ENCODE assay signal across 11 mouse cellular contexts in the genomic region with DNA sequence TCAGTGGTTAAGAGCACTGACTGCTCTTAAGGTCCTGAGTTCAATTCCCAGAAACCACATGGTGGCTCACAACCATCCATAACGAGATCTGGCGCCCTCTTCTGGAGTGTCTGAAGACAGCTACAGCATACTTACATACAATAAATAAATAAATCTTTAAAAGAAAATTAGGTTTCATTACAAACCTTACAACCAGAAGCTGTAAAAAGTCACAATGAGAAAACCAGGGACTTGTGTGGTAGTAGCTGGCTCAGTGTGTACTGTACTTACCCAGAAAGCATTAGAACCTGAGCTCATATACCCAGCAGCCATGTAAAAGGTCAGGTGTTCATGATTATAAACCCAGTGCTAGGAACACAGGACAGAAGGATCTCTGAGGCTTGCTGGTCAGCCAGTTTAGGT. TPM values are rescaled to one million over a fixed set of nuclear protein-coding genes. Genes with fewer than 3 reads are reported as not detected.
DNase-seq lines count a peak whose midpoint lies in the region; ATAC-seq and TF ChIP-seq lines count a peak whose summit lies in the region.
"Had no signal": no experiment of that assay in that cellular context is flagged by ENCODE, and none has a peak within 500 bp of the region (broad histone marks: within the 10 kb centered on the region; RNA-seq: fewer than 3 reads in every experiment).

No protein-coding gene starts in this region.

- H3K4me2 ChIP-seq in forebrain, embryonic 16.5 days (ENCODE audit: low read length) = no peak overlapping the region
- H3K4me2 ChIP-seq in limb, embryonic 12.5 days = peak overlapping the region; percentile 68; the same call in 1 of the 2 replicates
- peak overlapping the region; percentile 71 for H3K4me2 ChIP-seq in liver, embryonic 16.5 days (ENCODE audit: low read depth, low read length)

- peaks cover 19% of the 10 kb centered on the region for H3K4me1 ChIP-seq in forebrain, embryonic 10.5 days
- peaks cover 7% of the 10 kb centered on the region for H3K4me1 ChIP-seq in forebrain, embryonic 16.5 days (replicated peaks; ENCODE audit: control insufficient read depth, insufficient read depth, low read length)
- H3K4me1 ChIP-seq in limb, embryonic 12.5 days (replicated peaks) = peaks cover 7% of the 10 kb centered on the region
- peaks cover 13% of the 10 kb centered on the region for H3K4me1 ChIP-seq in limb, embryonic 10.5 days
- peaks cover 7% of the 10 kb centered on the region for H3K4me1 ChIP-seq in liver, embryonic 16.5 days (ENCODE audit: control insufficient read depth, low read depth, low read length)

- H3K9ac ChIP-seq in forebrain, embryonic 16.5 days (replicated peaks; ENCODE audit: low read depth, low read length) = no peak overlapping the region
- no peak overlapping the region for H3K9ac ChIP-seq in limb, embryonic 12.5 days (replicated peaks)
- peak overlapping the region; percentile 90; the same call in 1 of the 2 replicates for H3K9ac ChIP-seq in liver, embryonic 16.5 days (ENCODE audit: low read depth, low read length)

- no peak for ATAC-seq in forebrain, embryonic 16.5 days
- ATAC-seq in limb, embryonic 12.5 days (ENCODE audit: insufficient number of reproducible peaks, insufficient read depth, low FRiP score, low TSS enrichment, low read depth) = no peak
- ATAC-seq in Patski = no peak
- no peak for ATAC-seq in liver, embryonic 16.5 days (ENCODE audit: low read depth)
- ATAC-seq: hindbrain, postnatal 0 days had no signal

- peak overlapping the region; percentile 77; the same call in 1 of the 2 replicates for H3K4me3 ChIP-seq in forebrain, embryonic 10.5 days
- H3K4me3 ChIP-seq in forebrain, embryonic 16.5 days (replicated peaks; ENCODE audit: low read length) = no peak overlapping the region
- 0 out of 2 replicates have a peak overlapping the region, but pooled peaks have one; percentile 67 for H3K4me3 ChIP-seq in limb, embryonic 12.5 days (replicated peaks)
- H3K4me3 ChIP-seq in limb, embryonic 10.5 days = no peak overlapping the region
- H3K4me3 ChIP-seq in liver, embryonic 16.5 days (ENCODE audit: low read depth, low read length) = peak overlapping the region; percentile 86

- H3K27me3 ChIP-seq in forebrain, embryonic 10.5 days (ENCODE audit: poor library complexity, severe bottlenecking) = no peaks in the 10 kb centered on the region
- no peaks in the 10 kb centered on the region for H3K27me3 ChIP-seq in forebrain, embryonic 16.5 days (replicated peaks; ENCODE audit: control insufficient read depth, insufficient read depth, low read length)
- H3K27me3 ChIP-seq in limb, embryonic 12.5 days = no peaks in the 10 kb centered on the region
- H3K27me3 ChIP-seq in limb, embryonic 10.5 days (ENCODE audit: low read depth, poor library complexity, severe bottlenecking) = no peaks in the 10 kb centered on the region
- H3K27me3 ChIP-seq in Patski = no peaks in the 10 kb centered on the region
- no peaks in the 10 kb centered on the region for H3K27me3 ChIP-seq in liver, embryonic 16.5 days (ENCODE audit: control insufficient read depth, insufficient read depth, low read depth, low read length)

- H3K9me3 ChIP-seq in forebrain, embryonic 10.5 days = no peaks in the 10 kb centered on the region
- no peaks in the 10 kb centered on the region for H3K9me3 ChIP-seq in forebrain, embryonic 16.5 days (ENCODE audit: control insufficient read depth, low read length)
- H3K9me3 ChIP-seq in limb, embryonic 12.5 days = no peaks in the 10 kb centered on the region
- H3K9me3 ChIP-seq in limb, embryonic 10.5 days (replicated peaks) = no peaks in the 10 kb centered on the region
- no peaks in the 10 kb centered on the region for H3K9me3 ChIP-seq in liver, embryonic 16.5 days (replicated peaks; ENCODE audit: control insufficient read depth, low read length)

- in situ Hi-C loops in Patski (cut with MboI; ENCODE audit: low pct_unique_long_range_greater_than_20kb) = no loop called here

- no peak overlapping the region for H3K27ac ChIP-seq in forebrain, embryonic 10.5 days
- no peak overlapping the region for H3K27ac ChIP-seq in forebrain, embryonic 16.5 days (ENCODE audit: low read length)
- H3K27ac ChIP-seq in limb, embryonic 12.5 days = no peak overlapping the region
- no peak overlapping the region for H3K27ac ChIP-seq in limb, embryonic 10.5 days
- peak overlapping the region; percentile 86; the same call in 1 of the 2 replicates for H3K27ac ChIP-seq in liver, embryonic 16.5 days (ENCODE audit: low read length)
- H3K27ac ChIP-seq: hindbrain, postnatal 0 days had no signal

- WGBS in forebrain, embryonic 10.5 days = 71% methylated on average over 2 of the region's 2 CpGs
- WGBS in forebrain, embryonic 16.5 days = 76% methylated on average over 2 of the region's 2 CpGs
- 68% methylated on average over 2 of the region's 2 CpGs for WGBS in limb, embryonic 12.5 days
- WGBS in limb, embryonic 10.5 days = 71% methylated on average over 2 of the region's 2 CpGs
- whole genome bisulfite sequencing in liver, embryonic 16.5 days (ENCODE audit: insufficient replicate concordance) = 35% methylated on average over 2 of the region's 2 CpGs

- DNase-seq in forebrain, embryonic 10.5 days (ENCODE audit: extremely low spot score, low spot score) = no peak
- DNase-seq in limb, embryonic 10.5 days (ENCODE audit: low spot score) = no peak
- no peak for DNase-seq in Patski (ENCODE audit: low read depth, low spot score)
- no peak for DNase-seq in left cerebral cortex, adult 8-10 months (ENCODE audit: low spot score in 2 of 2)
- no peak for DNase-seq in adrenal gland, postnatal 10 days
- DNase-seq: adrenal gland, postnatal 14 days; lung, adult 2 months had no signal

- peak; percentile 51 for TF ChIP-seq CTCF in Patski (IDR thresholded peaks at IDR 0.05)

- POLR2A ChIA-PET in Patski (lab: Charles Lee) = interaction anchor here (2.4 kb wide), 1 partner anchor 14 kb away, joined by 13 read pairs; the partner anchor contains the start of gene Ubr3

- peaks cover 18% of the 10 kb centered on the region for H3K36me3 ChIP-seq in forebrain, embryonic 10.5 days (replicated peaks)
- H3K36me3 ChIP-seq in forebrain, embryonic 16.5 days (ENCODE audit: control insufficient read depth, insufficient read depth) = no peaks in the 10 kb centered on the region
- H3K36me3 ChIP-seq in limb, embryonic 12.5 days = peaks cover 13% of the 10 kb centered on the region; the same call in 1 of the 2 replicates
- peaks cover 19% of the 10 kb centered on the region; the same call in 1 of the 2 replicates for H3K36me3 ChIP-seq in limb, embryonic 10.5 days
- no peaks in the 10 kb centered on the region for H3K36me3 ChIP-seq in liver, embryonic 16.5 days (ENCODE audit: control insufficient read depth, insufficient read depth)

- CTCF ChIA-PET in Patski (lab: Charles Lee) = interaction anchor here (1.1 kb wide), 1 partner anchor 33 kb away, joined by 3 read pairs; no protein-coding TSS in a partner anchor

RNA-seq across cellular contexts. Expression of gene Mettl5, which starts 1.4 kb away (rescaled TPM):
- 44.4 and 48.0 TPM in 2 replicates for polyA plus RNA-seq in forebrain, embryonic 10.5 days (2016; fragmentation: Nextera tagmentation; extraction: Ambion mirVana)
- 25.2 and 27.7 TPM in 2 replicates for polyA plus RNA-seq in forebrain, embryonic 16.5 days (2015; fragmentation: Nextera tagmentation; extraction: Ambion mirVana)
- 37.6 and 40.3 TPM in 2 replicates for polyA plus RNA-seq in limb, embryonic 12.5 days (2016; fragmentation: Nextera tagmentation; extraction: Ambion mirVana)
- 44.5 and 47.3 TPM in 2 replicates for polyA plus RNA-seq in limb, embryonic 10.5 days (2016; fragmentation: Nextera tagmentation; extraction: Ambion mirVana)
- 19.6 TPM for polyA plus RNA-seq in Patski (2021)
- 23.5 and 29.7 TPM in 2 replicates for polyA plus RNA-seq in liver, embryonic 16.5 days (2015; fragmentation: Nextera tagmentation; extraction: Ambion mirVana)
- 10 to 100 TPM; 11.4 to 16.6 (median 12.9) TPM for total RNA-seq in left cerebral cortex, adult 8-10 months (2022)
- total RNA-seq in adrenal gland, postnatal 10 days (2021) = 10 to 100 TPM; 22.6 to 28.9 TPM

RNA-seq across cellular contexts. Expression of gene Ubr3, which starts 13.1 kb away (rescaled TPM):
- polyA plus RNA-seq in forebrain, embryonic 10.5 days (2016; fragmentation: Nextera tagmentation; extraction: Ambion mirVana) = 10.3 and 11.8 TPM in 2 replicates
- 15.6 and 18.2 TPM in 2 replicates for polyA plus RNA-seq in forebrain, embryonic 16.5 days (2015; fragmentation: Nextera tagmentation; extraction: Ambion mirVana)
- polyA plus RNA-seq in limb, embryonic 12.5 days (2016; fragmentation: Nextera tagmentation; extraction: Ambion mirVana) = 15.8 and 19.1 TPM in 2 replicates
- 13.6 and 13.8 TPM in 2 replicates for polyA plus RNA-seq in limb, embryonic 10.5 days (2016; fragmentation: Nextera tagmentation; extraction: Ambion mirVana)
- 39.4 TPM for polyA plus RNA-seq in Patski (2021)
- polyA plus RNA-seq in liver, embryonic 16.5 days (2015; fragmentation: Nextera tagmentation; extraction: Ambion mirVana) = 4.8 and 5.6 TPM in 2 replicates
- 100 to 1,000 TPM; 135 to 149 (median 140) TPM for total RNA-seq in left cerebral cortex, adult 8-10 months (2022)
- 10 to 100 TPM; 67.0 to 84.1 TPM for total RNA-seq in adrenal gland, postnatal 10 days (2021)

RNA-seq across cellular contexts. Expression of gene Ssb, which starts 22.6 kb away (rescaled TPM):
- 406 and 461 TPM in 2 replicates for polyA plus RNA-seq in forebrain, embryonic 10.5 days (2016; fragmentation: Nextera tagmentation; extraction: Ambion mirVana)
- polyA plus RNA-seq in forebrain, embryonic 16.5 days (2015; fragmentation: Nextera tagmentation; extraction: Ambion mirVana) = 265 and 292 TPM in 2 replicates
- 365 and 413 TPM in 2 replicates for polyA plus RNA-seq in limb, embryonic 12.5 days (2016; fragmentation: Nextera tagmentation; extraction: Ambion mirVana)
- polyA plus RNA-seq in limb, embryonic 10.5 days (2016; fragmentation: Nextera tagmentation; extraction: Ambion mirVana) = 322 and 347 TPM in 2 replicates
- 226 TPM for polyA plus RNA-seq in Patski (2021)
- polyA plus RNA-seq in liver, embryonic 16.5 days (2015; fragmentation: Nextera tagmentation; extraction: Ambion mirVana) = 103 and 116 TPM in 2 replicates
- total RNA-seq in left cerebral cortex, adult 8-10 months (2022) = 100 to 1,000 TPM; 127 to 138 (median 132) TPM
- total RNA-seq in adrenal gland, postnatal 10 days (2021) = 100 to 1,000 TPM; 151 to 160 TPM

Comparison
In these comparisons a context has a peak if more than half of its experiments do, and no peak if none do; other contexts are left out.
1. H3K4me3 ChIP-seq: peak in forebrain, embryonic 10.5 days (single experiment), limb, embryonic 12.5 days (single experiment) and liver, embryonic 16.5 days (single experiment); none in forebrain, embryonic 16.5 days (single experiment) and limb, embryonic 10.5 days (single experiment).